Mouse (Mus musculus) adrenal gland, postnatal 25 days (tissue): ENCODE data around the gene Krt81. TPM values are rescaled to one million over a fixed set of nuclear protein-coding genes. Genes with fewer than 3 reads are reported as not detected.

ENCODE experiments used
- DNase-seq: peaks from one replicate; pipeline ENCODE4 v3.0.0; 2021; ENCODE audit warnings: mixed read lengths
- long read RNA-seq: library from polyadenylated mRNA; stranded (forward); transcript quantifications from one replicate; pipeline ENCODE4 v2.0.0, GENCODE M21; 2021
- total RNA-seq: library from RNA; stranded (reverse); gene quantifications from 2 replicates; pipeline ENCODE4 v1.2.3, GENCODE M21; 2021

Krt81 gene
- not detected in 2 replicates for total RNA-seq
- long read RNA-seq = 0 reads

DNA sequence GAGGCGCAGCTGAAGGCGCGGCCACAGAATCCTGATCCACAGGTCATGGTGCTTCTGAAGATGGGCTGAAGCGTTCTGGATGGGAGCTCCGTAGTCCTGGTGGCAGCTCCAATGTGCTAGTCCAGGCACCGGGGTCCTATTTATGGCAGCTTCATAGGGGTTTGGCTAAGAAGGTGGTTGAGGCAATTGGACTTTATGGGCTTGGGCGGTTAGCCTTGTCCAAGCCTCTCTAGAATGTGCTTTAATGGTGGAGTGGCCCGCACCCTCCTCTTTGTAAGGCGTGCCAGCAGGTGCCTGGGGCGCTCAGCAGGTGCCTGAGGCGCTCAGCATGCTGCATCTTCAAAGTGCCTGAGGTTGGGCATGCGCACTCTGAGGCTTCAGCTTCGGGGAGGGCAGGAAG, at the start of gene Krt81:
Krt81 (minus strand) TSS at position 101 of the 400 bp plus-strand sequence.
- DNase-seq = no peak

DNA sequence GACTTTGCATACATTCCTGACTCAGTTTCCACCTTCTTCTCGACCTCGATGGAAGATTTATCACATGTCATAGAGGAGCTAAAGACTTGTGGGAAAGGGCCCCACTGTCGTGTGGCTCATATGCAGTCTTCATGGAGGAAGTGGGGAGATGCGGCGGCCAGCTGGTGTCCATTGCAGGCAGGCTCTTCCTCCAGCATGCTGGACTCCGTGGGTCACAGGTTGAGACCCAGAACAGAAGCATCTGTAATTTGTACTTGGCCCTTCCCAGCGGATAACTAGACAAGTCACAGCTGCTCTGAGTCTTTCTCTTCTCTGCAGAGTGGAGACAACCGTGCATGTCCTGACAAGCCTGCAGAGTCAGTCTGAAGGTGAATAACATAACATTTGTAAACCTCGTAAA, 44.7 kb upstream of the Krt81 start:
- no peak for DNase-seq

DNA sequence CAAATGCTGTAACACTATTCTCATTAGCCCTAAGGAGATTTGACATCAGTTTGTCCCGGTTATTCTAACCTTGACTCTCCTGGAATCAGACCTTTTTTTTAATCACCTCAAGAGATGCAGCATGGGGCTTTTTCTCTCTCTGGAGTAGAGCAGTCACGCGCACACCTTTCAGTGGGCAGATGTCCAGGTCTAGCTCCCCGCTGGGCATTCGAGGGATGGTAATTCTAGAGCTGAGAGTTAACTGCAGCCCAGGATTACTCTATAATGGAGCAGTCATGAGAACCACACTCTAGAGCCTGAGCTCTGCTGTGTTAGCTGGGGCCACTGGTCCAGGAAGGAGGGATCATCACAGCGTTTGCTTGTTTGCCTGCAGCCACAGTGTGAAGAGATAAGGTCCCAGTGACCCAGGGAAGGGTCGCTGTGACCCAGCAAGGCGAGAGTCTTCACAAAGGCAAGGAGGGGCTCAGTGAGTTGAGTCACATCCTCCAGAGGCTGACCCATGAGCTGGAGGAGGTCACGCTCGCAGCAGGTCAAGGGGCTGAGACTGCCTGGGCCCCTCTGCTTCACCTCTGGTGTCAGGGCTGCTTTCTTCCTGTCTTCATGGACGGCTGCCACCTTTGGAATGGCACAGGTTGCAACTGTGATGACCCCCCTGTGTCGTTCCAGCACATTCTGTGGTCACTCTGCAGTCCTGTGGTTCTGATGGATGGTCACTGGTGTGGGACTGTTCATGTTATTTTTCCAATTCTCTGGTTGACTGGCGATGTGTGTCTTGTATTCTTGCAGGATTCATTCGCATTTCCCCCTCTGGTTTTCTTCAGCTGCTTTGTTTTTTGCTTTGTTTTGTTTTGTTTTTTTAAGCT, 43.6 kb upstream of the Krt81 start:
- DNase-seq = no peak

DNA sequence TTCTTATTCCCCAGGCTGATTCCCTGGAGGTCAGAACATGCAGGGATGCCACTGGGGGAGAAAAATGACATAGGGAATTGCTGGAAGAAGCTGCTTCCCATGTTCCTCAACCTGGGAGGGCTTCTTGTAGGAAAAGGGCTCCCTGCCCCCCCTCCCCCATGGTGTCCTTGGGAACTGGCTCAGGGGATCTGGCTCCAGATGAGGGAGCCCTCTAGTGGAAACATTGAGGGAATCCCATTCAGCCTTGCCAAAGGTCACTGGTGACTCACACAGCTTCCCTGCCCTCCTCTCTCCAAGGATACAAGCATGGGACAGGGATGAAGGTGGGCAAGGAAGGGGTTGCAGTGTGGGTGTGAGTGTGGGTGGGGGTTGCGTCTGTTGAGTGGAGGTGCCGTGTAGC, 33.6 kb upstream of the Krt81 start:
- DNase-seq = peak; percentile 67

DNA sequence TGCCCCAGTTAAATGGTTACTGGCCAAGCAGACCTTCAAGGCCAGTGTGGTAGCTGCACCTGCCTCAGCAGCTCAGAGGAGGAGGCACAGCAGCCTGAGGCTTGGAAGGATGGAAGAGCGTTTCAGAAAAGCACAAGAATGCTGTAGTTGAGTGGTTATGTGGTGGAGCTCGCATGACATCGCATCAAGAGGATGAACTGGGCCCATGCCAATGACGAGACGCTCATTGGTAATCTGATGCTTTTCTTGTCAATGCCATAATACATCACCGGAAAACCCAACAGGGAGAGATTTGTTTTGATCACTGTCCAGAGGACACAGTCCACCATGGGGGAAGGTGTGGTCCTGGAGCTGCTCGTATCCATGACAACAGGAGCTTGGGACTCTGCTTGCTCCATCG, 31.7 kb upstream of the Krt81 start:
- DNase-seq = no peak

DNA sequence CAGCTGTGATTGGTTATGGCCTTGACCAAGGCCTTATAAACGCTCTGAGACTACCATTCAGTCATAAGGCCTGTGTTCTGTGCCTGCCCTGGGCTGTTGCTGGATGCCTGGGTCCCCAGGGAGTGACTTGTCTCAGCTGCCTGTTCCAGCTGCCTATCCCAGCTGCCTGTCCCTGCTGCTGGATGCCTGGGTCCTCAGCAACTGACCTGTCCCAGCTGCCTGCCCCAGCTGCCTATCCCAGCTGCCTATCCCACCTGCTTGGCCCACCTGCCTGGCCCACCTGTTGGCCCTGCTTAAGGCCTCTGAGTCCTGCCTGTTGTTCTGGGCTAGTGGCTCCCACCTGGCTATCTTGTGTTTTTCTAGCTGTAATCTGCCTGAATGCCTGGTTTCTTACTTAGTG, 30.7 kb upstream of the Krt81 start:
- no peak for DNase-seq

DNA sequence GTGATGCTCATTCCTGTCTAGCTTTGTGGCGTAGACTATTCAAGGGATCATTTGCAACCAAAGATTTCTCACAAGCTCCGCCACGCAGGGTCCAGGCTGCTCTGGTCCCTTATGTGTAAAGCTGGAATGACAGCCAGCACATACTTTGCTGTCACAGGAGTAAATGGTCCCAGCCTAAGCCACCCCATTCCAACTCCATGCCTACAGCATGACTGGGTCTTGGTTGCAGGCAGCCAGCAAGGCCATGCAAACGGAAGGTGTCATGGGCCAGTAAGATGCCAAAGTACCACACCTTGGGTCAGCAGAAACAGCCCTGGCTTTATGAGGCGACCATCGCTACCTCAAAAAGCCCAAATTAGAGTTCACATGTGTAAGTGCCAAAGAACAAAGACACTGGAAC, 30.2 kb upstream of the Krt81 start:
- DNase-seq = no peak

DNA sequence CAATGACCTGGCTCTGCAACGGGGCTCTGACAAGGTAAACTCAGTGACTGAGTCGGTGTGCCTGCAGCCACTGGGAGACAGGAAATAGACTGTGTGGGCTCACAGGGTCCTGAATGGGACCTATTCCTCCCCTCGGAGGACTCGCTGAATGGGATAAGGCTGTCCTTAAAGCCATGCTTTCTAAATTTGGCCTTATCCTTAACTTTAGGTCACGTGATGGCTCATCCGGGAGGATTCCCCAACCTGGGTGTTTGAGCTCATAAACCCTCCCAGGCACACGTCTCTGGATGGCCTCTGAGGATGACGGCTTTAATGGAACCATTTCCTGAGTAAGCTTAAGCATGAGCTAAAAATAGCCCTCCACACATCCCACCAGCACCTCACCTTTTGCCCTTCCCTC, 29.2 kb upstream of the Krt81 start:
- no peak for DNase-seq

DNA sequence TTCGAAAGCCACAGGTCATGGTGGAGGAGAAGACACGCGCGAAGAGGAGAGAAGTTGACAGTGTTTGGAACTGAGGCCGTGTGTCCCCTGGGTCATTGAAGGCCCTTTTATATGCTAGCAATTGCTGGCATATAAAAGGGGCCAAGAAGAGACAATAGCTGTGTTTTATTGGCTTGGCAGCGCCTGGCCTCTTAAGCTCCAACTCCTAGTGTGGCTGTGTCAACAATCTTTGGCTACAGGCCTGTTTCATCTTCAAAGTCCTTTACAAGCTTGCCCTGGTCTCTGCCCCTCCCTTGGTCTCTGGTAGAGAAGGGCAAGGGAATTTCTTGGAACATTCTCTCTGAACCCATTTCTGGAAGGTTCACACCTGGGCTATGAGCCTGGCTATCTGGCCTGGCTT, 27.9 kb upstream of the Krt81 start, which contains the start of gene Krt83:
Krt83 (minus strand) TSS at position 82 of the 400 bp plus-strand sequence.
- DNase-seq = no peak

DNA sequence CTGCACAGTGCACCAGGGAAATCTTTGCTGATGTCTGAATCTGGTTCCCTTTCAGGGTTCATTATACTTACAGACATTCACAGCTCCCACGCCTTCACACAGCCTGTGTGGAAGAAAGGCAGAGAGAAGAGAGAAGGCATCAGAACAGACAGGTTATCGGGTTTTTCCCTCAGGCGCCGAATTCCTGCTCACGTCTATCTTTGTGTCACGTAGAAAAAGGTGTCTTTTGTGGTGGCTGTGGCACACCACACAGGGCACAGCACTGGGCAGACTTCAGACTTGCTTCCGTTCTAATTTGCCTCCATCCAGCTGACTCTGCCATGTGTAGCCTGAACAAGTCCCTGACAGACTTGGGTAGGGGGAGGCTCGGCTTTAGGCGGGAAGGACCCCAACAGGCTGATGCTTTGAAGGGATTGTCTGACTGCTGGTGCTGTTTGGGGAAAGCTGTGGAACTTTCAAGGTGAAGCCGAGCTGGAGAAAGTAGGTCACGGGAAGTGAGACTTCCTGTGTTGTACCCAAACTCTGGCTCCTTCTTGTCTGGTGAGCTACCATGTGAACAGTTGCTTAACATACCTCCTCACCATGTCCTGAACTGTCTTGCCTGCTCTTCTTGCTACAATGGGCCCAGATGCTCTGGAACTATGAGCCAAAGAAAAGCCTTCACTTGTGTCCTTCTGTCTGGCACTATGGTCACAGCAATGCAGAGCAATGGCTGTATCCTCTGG, 22.5 kb upstream of the Krt81 start:
- no peak for DNase-seq

DNA sequence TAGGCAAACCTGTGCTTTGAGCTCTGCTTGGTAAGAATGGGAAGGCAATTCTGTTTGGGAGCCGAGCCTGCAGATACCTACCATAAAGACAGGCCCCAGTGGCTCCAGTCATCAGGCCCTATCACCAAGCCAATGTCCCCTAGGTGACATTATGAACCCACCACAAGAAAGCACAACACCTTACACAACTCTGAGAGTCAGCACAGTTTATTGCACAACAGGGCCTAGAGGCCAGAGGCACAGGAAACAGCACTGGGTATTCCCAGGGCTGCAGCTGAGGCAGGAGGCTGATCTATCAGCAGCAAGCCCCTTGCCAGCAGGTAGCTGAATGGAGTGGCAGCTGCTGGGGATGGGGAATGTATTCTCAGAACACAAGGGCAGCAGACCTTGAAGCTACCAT, 21.4 kb upstream of the Krt81 start:
- DNase-seq = no peak

DNA sequence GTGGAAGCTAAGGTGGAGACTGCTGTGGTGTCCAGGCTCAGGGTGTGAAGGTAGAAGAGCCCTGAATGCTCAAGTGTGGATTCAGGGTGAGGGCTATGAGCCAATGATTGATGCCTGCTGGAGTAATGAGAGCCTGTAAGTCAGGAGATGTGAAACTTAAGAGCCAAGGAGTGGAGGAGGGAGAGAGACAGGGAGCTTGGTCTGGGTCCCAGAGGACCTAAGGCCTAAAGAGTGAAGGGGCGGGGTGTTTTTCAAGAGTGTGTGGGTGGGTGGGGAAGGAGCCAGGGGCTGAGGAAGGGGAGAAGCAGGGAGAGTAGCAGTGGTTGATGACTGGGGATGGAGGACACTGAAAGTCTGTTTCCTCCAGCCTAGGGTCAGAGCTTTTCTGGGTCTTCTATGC, 20.1 kb upstream of the Krt81 start:
- no peak for DNase-seq

DNA sequence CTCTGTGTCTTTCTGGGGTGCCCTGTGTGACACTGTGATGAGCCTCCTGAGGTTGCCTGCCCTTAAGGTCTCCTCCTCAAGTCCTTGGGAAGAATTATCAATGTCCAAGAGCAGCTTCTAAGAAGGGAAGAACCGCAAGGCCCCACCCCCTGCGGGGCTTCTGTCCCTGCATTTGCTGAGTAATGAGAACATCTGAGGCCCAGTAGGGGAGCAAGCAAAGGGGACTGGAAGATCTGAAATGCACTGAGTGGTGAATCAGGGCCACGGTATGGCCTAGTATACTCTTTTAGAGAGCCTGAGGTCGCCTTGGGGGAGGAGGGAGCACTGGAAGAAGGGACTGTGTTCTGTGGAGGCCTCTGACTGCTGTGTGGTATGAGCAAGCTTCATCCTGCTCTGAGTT, 18.5 kb upstream of the Krt81 start:
- no peak for DNase-seq

DNA sequence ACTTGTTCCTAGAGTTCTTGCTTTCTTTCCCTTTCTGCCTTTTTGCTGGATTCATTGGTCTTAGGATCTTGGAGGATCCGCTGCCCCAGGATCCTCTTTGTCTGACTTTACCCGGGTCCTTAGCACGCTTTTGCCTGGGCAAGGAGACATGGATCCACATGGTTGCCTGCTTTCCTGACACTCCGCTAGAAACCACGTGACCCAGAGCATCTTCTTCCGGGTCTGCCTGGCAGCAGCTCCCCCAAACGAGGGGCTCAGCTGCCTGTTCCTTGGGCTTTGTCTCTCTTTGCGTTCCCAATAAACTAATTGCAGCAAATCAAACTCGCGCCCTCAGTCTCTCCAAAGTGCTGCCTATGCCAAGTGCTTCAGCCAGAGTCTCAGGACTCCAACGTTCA, 16.1 kb upstream of the Krt81 start:
- no peak for DNase-seq

DNA sequence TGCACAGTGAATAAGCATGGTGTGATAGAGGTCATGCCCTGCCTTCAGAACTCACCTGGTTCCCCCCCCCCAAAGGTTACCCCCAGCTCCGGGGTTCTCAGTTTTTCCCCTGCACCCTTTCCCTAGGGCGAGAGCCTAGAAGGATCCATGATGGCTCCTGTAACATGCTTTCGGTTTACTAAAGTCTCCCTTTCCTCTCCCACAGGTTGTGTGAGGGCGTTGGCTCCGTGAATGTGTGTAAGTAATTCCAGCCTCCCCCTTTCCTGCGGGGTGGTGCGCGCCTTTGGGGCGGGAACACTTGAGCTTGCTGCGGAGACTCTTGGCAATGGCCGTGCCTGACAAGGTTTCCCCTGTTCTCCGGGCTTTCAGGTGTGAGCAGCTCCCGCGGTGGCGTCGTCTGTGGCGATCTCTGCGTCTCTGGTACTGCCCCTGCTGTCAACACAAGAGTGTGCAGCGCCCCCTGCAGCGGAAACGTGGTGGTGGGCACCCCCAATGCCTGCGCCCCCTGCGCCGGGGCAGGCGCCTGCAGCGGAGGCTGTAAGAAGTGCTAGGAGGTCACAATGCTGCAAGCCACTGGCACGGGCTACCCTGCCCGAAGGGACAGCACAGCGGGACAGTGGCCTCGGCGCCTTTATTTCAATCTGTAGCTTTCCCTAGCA, 15.6 kb upstream of the Krt81 start:
- DNase-seq = peak; percentile 50

DNA sequence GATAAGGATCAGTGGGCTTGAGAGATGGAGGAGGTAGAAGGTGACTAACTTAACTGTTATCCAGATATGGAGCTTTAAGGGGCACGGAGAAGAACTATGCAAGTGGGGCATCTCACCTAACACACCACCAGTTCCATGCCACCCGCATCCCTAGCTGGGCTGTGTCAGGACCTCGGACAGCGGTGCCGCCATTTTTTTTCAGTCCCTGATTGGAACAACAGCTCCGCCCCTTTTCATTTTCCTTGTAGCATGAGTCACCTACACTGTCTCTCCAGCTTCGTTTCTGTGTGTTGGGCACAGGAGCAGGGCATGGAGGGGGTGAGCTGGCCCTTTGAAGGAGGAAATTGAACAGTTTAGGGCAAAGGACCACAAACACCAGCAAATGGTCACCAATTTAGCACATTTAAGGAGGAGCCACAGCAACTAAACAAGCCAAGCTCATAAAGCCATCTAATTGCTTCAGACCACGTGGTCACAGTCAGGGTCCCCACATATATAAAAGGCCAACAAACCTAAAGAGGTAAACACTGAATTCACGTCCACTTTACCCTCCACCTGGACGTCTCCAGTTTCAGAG, 9.5 kb upstream of the Krt81 start, which contains the start of gene Krt86:
Krt86 (plus strand) TSS at position 527 of the 577 bp plus-strand sequence.
- peak; percentile 67 for DNase-seq

DNA sequence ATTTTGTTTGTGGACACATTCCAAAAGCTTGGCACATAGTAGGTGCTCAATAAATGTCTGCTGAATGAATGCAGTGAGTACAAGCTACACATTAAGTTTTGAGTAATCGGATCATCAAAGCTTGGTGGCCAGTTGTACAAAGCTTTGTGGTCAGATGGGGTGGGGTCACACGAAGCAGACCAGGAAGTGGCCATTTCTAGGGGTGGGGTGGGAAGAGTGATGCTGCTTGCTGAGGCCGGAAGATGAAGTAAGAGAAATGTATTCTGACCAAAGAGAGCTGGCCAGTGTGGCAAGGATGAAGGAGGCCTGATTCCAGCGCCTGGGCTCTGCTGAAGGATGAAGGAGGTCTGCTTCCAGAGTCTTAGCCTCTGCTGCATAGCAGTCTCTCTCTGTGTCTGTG, 5.5 kb upstream of the Krt81 start:
- DNase-seq = no peak

DNA sequence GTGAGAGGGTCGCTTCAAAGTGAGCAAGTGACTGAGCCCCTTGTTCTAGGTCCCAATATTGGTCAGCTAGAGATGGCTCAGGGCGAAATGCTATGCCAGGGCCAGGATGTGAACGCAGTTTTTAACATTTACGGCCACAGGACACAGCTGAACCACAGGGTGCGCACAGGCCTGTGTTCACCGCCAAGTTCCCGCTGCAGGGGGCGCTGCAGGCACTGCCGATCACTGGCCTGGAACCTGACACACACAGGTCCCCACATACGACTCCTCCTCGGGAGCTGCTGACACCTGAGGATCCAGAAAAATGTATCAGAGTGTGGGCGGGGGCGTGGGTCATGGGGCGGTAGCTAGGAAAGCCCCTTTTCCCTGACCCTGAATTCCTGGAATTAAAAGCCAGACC, 4.3 kb downstream of the Krt81 start:
- no peak for DNase-seq

DNA sequence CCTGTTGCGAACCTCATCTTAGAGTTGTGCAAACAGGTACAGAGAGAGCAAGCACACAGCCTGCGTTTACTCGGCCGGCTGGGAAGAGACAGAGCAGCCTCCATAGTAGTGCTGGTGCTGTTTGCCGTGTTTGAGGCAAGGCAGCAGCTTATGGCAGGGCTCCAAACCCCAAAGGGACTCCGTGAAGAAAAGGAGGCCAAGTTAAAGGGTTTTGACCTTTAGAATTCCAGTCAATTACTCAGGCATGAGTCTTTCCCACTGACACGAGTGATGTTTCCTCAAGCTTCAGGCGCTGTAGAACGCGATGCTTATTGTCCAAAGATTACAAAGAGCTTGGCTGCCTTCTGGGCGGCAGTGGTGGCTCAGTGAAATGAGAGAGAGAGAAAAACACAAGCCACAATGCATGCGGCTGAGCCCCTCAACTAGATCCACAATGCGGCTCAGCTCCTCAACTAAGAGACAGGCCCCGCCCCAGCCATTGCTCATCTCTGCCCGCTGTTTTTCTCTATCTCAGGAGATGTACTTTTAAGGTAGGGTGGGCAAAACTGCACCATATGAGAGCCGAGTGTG, 5.1 kb downstream of the Krt81 start:
- peak; percentile 15 for DNase-seq

DNA sequence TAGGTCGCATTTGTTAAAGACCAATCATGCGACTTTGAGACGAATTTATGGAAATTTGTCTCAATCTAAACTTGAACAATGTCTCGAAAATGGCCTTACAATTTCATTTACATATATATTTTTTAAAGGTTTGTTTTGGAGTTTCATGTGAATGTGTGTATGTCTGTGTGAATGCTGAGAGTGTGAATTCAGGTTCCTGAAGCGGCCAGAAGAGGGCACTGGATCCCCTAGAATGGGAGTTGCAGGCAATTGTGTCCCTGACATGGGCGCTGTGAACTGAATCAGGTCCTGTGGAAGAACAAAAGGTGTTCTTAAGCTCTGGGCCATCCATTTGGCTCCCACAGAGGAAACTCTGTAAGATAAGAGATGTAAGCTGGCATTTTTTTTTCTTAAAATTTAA, 7.7 kb downstream of the Krt81 start:
- DNase-seq = no peak

DNA sequence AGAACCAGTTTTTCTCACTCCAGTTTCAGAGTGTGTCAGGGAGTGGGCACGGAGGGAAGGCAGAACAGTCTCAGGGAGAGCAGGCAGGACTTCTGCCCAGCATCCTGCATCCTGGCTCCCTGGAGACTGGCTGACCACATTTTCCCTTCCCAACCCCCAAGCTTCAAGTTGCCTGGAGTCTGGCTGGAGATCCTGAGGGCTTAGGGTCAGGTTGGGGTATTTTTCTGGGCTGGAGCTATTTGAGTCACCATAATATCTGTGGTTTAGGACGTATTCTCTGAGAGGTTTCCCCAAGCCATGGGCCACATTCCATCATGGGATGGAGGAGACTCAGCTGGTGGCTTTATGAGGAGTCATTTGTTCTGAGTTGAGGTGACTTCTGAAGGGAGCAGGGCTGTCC, 8.3 kb downstream of the Krt81 start:
- DNase-seq = no peak

DNA sequence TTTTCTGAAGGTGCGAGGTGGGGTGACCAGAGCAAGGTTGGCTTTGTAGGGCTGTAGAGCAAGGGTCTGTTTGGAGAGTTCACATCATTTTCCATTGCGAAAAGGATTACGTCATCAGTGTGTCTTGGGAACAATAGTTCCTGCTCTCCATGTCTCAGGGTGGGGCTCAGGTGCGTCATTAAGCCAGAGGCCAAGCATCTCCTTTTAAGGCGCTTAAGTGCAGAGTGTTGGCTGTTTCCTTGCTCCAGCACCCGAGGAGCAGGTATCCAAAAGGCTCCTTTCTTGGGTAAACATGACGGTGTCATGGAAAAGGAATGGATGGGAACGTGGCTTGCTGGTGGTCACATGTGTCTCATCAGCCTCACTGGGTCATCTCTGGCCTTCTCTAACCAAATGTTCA, 8.8 kb downstream of the Krt81 start:
- DNase-seq = no peak
